Mouse (Mus musculus) limb, embryonic 10.5 days (tissue): Measurements from ENCODE around the gene Tjp3. TPM values are rescaled to one million over a fixed set of nuclear protein-coding genes. Genes with fewer than 3 reads are reported as not detected.

Experiments
- DNase-seq: peaks from one replicate; pipeline ENCODE4 v3.0.0-alpha.2; 2017; ENCODE audit warnings: low spot score
- H3K27ac ChIP-seq: fragments of 300-500 bp; sonication (generic); 2 replicates; pipeline ENCODE4 v1.5.1; 2016; ENCODE audit warnings: mild to moderate bottlenecking
- H3K27me3 ChIP-seq: fragments of 300-500 bp; sonication (generic); 2 replicates; pipeline ENCODE4 v1.6.1; 2016; ENCODE audit warnings: low read depth, mild to moderate bottlenecking; ENCODE audit not compliant: poor library complexity, severe bottlenecking
- H3K36me3 ChIP-seq: fragments of 300-500 bp; sonication (generic); 2 replicates; pipeline ENCODE4 v1.6.1; 2016; ENCODE audit warnings: mild to moderate bottlenecking, moderate library complexity
- H3K4me1 ChIP-seq: fragments of 300-500 bp; sonication (generic); 2 replicates; pipeline ENCODE4 v1.6.1; 2016
- H3K4me3 ChIP-seq: fragments of 300-500 bp; sonication (generic); 2 replicates; pipeline ENCODE4 v1.5.1; 2016; ENCODE audit warnings: mild to moderate bottlenecking, moderate library complexity
- H3K9me3 ChIP-seq: fragments of 300-500 bp; sonication (generic); replicated peaks from 2 replicates; pipeline ENCODE4 v1.6.1; 2016; ENCODE audit warnings: mild to moderate bottlenecking
- WGBS: fragments of 180-500 bp; shearing (Covaris S2); methylation state at CpG from one replicate; pipeline ENCODE4 v1.1.7; 2016; 5-methylcytosine and 5-hydroxymethylcytosine counted together
- polyA plus RNA-seq: library from polyadenylated mRNA; unstranded; fragments of >200 nt; fragmentation: Nextera tagmentation; extraction: Ambion mirVana; gene quantifications from 2 replicates; pipeline ENCODE4 v1.2.1, GENCODE M21; 2016

Gene Tjp3
- polyA plus RNA-seq, 1 experiment from 2014 or later: 4.7 TPM

- Histone ChIP-seq H3K9me3 (no peaks in the 10 kb centered on the region), H3K36me3 (peaks cover 71% of the 10 kb centered on the region), H3K4me3 (no peak overlapping the region), H3K27ac (0 out of 2 replicates have a peak overlapping the region, but pooled peaks have one; percentile 11), H3K4me1 (peaks cover 57% of the 10 kb centered on the region), H3K27me3 (no peaks in the 10 kb centered on the region)
- no peak for DNase-seq
- 95% methylated on average over 18 of the region's 18 CpGs for WGBS
Observed at GRCm38 (mm10) chr10:81325781-81326180, 34.4 kb upstream of the Tjp3 start.

- DNase-seq: no peak
- no peak overlapping the region for H3K27ac ChIP-seq
- no peak overlapping the region for H3K4me3 ChIP-seq
- no peaks in the 10 kb centered on the region for H3K9me3 ChIP-seq
- peaks cover 71% of the 10 kb centered on the region for H3K36me3 ChIP-seq
- no peaks in the 10 kb centered on the region for H3K27me3 ChIP-seq
- WGBS: 94% methylated on average over 21 of the region's 21 CpGs
- H3K4me1 ChIP-seq: peaks cover 53% of the 10 kb centered on the region
Observed at GRCm38 (mm10) chr10:81325176-81325575, 33.8 kb upstream of the Tjp3 start.

DNA sequence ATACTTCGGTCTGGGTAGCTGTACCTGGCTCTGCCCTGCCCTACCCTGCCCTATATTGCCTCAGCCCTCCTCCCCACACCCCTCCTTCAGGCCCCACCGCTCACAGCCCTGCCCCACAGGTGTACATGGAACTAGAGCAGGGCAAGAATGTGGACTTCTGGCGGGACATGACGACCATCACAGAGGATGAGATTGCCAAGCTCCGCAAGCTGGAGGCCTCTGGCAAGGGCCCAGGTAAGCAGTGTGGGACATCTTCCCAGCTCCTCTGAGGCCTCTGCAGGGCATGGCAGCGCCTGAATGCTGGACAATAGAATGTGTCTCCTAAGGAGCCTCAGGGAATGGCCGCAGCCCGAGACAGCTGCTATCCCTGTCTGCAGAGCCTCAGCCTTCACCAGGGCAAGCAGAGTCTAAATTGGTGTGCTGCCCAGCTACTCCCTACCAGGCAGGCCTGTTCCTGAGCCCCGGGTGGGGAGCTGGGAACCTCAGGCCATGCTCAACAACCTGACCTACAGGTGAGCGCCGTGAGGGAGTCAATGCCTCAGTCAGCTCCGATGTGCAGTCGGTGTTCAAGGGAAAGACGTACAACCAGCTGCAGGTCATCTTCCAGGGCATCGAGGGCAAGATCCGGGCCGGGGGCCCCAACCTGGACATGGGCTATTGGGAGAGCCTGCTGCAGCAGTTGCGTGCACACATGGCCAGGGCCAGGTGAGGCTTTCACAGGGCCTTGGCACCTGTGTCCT is 32.6 kb upstream of the Tjp3 start:
- H3K4me1 ChIP-seq: peaks cover 52% of the 10 kb centered on the region
- peak overlapping the region; percentile 8; the same call in 1 of the 2 replicates for H3K4me3 ChIP-seq
- H3K9me3 ChIP-seq: no peaks in the 10 kb centered on the region
- H3K36me3 ChIP-seq: peaks cover 64% of the 10 kb centered on the region
- no peaks in the 10 kb centered on the region for H3K27me3 ChIP-seq
- no peak overlapping the region for H3K27ac ChIP-seq
- WGBS: 94% methylated on average over 18 of the region's 18 CpGs
- DNase-seq: no peak

DNA sequence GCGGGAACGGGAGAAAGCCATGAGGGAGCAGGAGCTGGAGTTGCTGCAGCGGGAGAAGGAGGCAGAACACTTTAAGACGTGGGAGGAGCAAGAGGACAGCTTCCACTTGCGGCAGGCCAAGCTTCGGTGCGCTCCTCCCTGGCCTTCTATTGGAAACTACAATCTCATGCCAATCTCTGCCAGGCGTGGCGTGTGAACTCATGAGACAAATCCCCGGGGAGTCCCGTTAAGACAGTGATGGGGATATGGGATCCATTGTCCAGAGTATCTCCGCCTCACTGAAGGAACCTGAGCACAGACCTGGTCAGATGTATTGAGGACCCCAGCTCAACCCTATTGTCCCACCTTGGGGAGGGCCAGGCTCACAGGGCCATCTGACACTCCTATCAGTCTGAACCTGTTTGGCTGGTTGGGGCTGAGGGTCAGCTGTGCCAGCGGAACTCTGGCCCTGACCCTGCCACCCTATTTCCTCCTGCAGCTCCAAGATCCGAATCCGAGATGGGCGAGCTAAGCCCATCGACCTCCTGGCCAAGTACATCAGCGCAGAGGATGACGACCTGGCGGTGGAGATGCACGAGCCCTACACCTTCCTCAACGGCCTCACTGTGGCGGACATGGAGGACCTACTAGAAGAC is 31.9 kb upstream of the Tjp3 start:
- Histone ChIP-seq H3K4me3 (no peak overlapping the region), H3K27ac (no peak overlapping the region), H3K36me3 (peaks cover 68% of the 10 kb centered on the region), H3K27me3 (no peaks in the 10 kb centered on the region), H3K9me3 (no peaks in the 10 kb centered on the region), H3K4me1 (peaks cover 52% of the 10 kb centered on the region)
- DNase-seq: no peak
- 95% methylated on average over 23 of the region's 23 CpGs for WGBS

DNA sequence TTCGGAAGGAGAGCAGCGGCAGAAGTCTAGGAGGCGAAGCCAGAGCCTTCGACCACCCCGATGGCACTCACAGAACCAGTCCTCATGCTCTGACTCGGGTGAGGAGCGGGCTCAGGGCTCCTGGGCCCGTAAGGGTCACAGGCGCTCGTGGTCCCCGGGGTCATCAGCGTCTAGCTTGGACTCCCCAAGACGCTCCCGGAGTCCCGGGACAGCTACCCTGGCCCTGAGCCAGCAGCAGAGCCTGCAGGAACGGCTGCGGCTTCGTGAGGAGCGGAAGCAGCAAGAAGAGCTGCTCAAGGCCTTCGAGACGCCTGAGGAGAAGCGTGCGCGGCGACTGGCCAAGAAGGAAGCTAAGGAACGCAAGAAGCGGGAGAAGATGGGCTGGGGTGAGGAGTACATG is 31.1 kb upstream of the Tjp3 start:
- Histone ChIP-seq H3K9me3 (no peaks in the 10 kb centered on the region), H3K4me1 (peaks cover 52% of the 10 kb centered on the region), H3K27ac (no peak overlapping the region), H3K4me3 (peak overlapping the region; percentile 95), H3K36me3 (peaks cover 69% of the 10 kb centered on the region), H3K27me3 (no peaks in the 10 kb centered on the region)
- DNase-seq: no peak
- WGBS: 96% methylated on average over 27 of the region's 27 CpGs

- peak overlapping the region; percentile 95 for H3K27ac ChIP-seq
- WGBS: 3% methylated on average over 20 of the region's 20 CpGs
Observed at GRCm38 (mm10) chr10:81321436-81321835, 30.1 kb upstream of the Tjp3 start.

GRCm38 (mm10) chr10:81320550-81321347 is 29.4 kb upstream of the Tjp3 start, which contains the start of gene Cactin:
TSS of gene Cactin (plus strand) at chr10:81321103.
- peaks cover 57% of the 10 kb centered on the region for H3K4me1 ChIP-seq
- no peaks in the 10 kb centered on the region for H3K27me3 ChIP-seq
- H3K9me3 ChIP-seq: no peaks in the 10 kb centered on the region
- peaks cover 68% of the 10 kb centered on the region for H3K36me3 ChIP-seq
- peak within 1 kb of the TSS; percentile 95 for H3K4me3 ChIP-seq
- H3K27ac ChIP-seq: peak within 1 kb of the TSS; percentile 95
- under 1% methylated on average over 68 of the region's 68 CpGs for WGBS
- DNase-seq: peak; percentile 97

More at GRCm38 (mm10) chr10:81321436-81321835, 30.1 kb upstream of the Tjp3 start:
- H3K27me3 ChIP-seq: no peaks in the 10 kb centered on the region
- H3K9me3 ChIP-seq: no peaks in the 10 kb centered on the region
- peaks cover 68% of the 10 kb centered on the region for H3K36me3 ChIP-seq
- peak overlapping the region; percentile 95 for H3K4me3 ChIP-seq
- no peak for DNase-seq
- peaks cover 53% of the 10 kb centered on the region for H3K4me1 ChIP-seq

GRCm38 (mm10) chr10:81319741-81320549 is 28.6 kb upstream of the Tjp3 start:
- WGBS: 1% methylated on average over 38 of the region's 38 CpGs
- peaks cover 60% of the 10 kb centered on the region for H3K4me1 ChIP-seq
- DNase-seq: peak; percentile 96

DNA sequence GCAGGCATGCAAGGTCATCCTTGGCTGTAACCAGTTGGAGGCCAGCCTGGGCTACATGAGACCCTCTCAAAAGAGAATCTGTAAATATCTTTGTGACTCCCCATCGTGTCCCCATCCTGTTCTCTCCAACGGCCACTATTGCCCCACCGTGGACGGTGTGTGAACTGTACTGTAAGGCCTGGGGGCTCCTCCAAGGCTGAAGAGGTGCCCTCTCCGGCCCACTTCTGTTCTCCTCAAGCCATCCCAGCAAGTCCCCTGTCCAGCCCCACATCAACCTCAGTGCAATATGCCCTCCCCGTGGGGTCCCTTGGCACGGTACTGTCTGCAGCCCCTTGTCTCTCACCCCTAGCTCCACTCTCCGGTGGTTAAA is 27.9 kb upstream of the Tjp3 start:
- peaks cover 68% of the 10 kb centered on the region for H3K36me3 ChIP-seq
- no peaks in the 10 kb centered on the region for H3K9me3 ChIP-seq
- H3K27me3 ChIP-seq: no peaks in the 10 kb centered on the region
- WGBS: 40% methylated on average over 8 of the region's 8 CpGs
- no peak for DNase-seq
- H3K27ac ChIP-seq: peak overlapping the region; percentile 95
- peaks cover 60% of the 10 kb centered on the region for H3K4me1 ChIP-seq
- peak overlapping the region; percentile 95 for H3K4me3 ChIP-seq

More at GRCm38 (mm10) chr10:81319741-81320549, 28.6 kb upstream of the Tjp3 start:
- Histone ChIP-seq H3K27ac (peak overlapping the region; percentile 95), H3K9me3 (no peaks in the 10 kb centered on the region), H3K36me3 (peaks cover 68% of the 10 kb centered on the region), H3K27me3 (no peaks in the 10 kb centered on the region), H3K4me3 (peak overlapping the region; percentile 95)

- Histone ChIP-seq H3K9me3 (no peaks in the 10 kb centered on the region), H3K4me1 (peaks cover 60% of the 10 kb centered on the region), H3K27ac (peak overlapping the region; percentile 95), H3K27me3 (no peaks in the 10 kb centered on the region), H3K4me3 (peak overlapping the region; percentile 95), H3K36me3 (peaks cover 68% of the 10 kb centered on the region)
- WGBS: 95% methylated on average over 13 of the region's 13 CpGs
- DNase-seq: no peak
Observed at GRCm38 (mm10) chr10:81318589-81319329, 27.4 kb upstream of the Tjp3 start.

DNA sequence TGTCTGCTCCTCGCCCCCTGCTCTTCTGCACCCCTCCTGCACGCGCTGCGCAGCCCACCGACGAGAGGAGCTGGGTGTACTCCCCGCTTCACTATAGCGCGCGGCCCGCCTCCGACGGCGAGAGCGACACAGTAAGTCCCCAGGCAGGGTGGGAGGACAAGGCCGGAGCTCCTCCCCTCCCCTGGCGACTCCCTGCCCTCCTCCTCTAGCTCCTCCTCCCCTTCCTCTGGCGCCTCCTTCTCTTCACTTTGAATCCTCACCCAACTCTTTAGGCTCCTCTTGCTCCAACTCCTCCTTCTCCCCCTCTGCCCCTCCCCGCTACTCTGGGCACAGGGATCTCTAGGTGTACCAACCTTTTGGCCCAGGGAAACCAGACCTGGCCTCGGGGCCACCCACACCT is 25.9 kb upstream of the Tjp3 start:
- H3K27ac ChIP-seq: peak overlapping the region; percentile 70; the same call in 1 of the 2 replicates
- H3K36me3 ChIP-seq: peaks cover 68% of the 10 kb centered on the region
- H3K4me3 ChIP-seq: peak overlapping the region; percentile 33
- no peak for DNase-seq
- H3K4me1 ChIP-seq: peaks cover 52% of the 10 kb centered on the region
- no peaks in the 10 kb centered on the region for H3K9me3 ChIP-seq
- WGBS: 9% methylated on average over 20 of the region's 20 CpGs
- H3K27me3 ChIP-seq: no peaks in the 10 kb centered on the region
